Mouse (Mus musculus) midbrain, embryonic 10.5 days (tissue): Measurements from ENCODE around the gene Olfr1301. TPM values are rescaled to one million over a fixed set of nuclear protein-coding genes. Genes with fewer than 3 reads are reported as not detected.

ENCODE experiments used
- DNase-seq: peaks from one replicate; pipeline ENCODE4 v3.0.0-alpha.2; 2017; ENCODE audit warnings: low spot score
- H3K27ac ChIP-seq: fragments of 300-500 bp; sonication (generic); replicated peaks from 2 replicates; pipeline ENCODE4 v1.5.1; 2016; ENCODE audit warnings: mild to moderate bottlenecking
- H3K27me3 ChIP-seq: fragments of 300-500 bp; sonication (generic); 2 replicates; pipeline ENCODE4 v1.6.1; 2016; ENCODE audit warnings: low read depth, mild to moderate bottlenecking; ENCODE audit not compliant: poor library complexity, severe bottlenecking
- H3K36me3 ChIP-seq: fragments of 300-500 bp; sonication (generic); 2 replicates; pipeline ENCODE4 v1.6.1; 2016; ENCODE audit warnings: mild to moderate bottlenecking, moderate library complexity
- H3K4me1 ChIP-seq: fragments of 300-500 bp; sonication (generic); 2 replicates; pipeline ENCODE4 v1.6.1; 2016
- H3K4me3 ChIP-seq: fragments of 300-500 bp; sonication (generic); 2 replicates; pipeline ENCODE4 v1.5.1; 2016; ENCODE audit warnings: mild to moderate bottlenecking, moderate library complexity
- H3K9me3 ChIP-seq: fragments of 300-500 bp; sonication (generic); replicated peaks from 2 replicates; pipeline ENCODE4 v1.6.1; 2016; ENCODE audit warnings: mild to moderate bottlenecking
- WGBS: fragments of 180-500 bp; shearing (Covaris S2); methylation state at CpG from one replicate; pipeline ENCODE4 v1.1.7; 2016; 5-methylcytosine and 5-hydroxymethylcytosine counted together
- polyA plus RNA-seq: library from polyadenylated mRNA; unstranded; fragments of >200 nt; fragmentation: Nextera tagmentation; extraction: Ambion mirVana; gene quantifications from 2 replicates; pipeline ENCODE4 v1.2.1, GENCODE M21; 2016

Gene Olfr1301
- not detected in 2 replicates for polyA plus RNA-seq

GRCm38 (mm10) chr2:111750706-111751105 lies at the start of gene Olfr1301:
Olfr1301 (plus strand) TSS chr2:111751006.
- Histone ChIP-seq H3K36me3 (no peaks in the 10 kb centered on the region), H3K9me3 (peaks cover 3% of the 10 kb centered on the region; the same call in 1 of the 2 replicates), H3K27me3 (no peaks in the 10 kb centered on the region), H3K27ac (no peak within 1 kb of the TSS), H3K4me3 (no peak within 1 kb of the TSS), H3K4me1 (no peaks in the 10 kb centered on the region)
- WGBS: 87% methylated on average over 3 of the region's 3 CpGs
- no peak for DNase-seq

GRCm38 (mm10) chr2:111726739-111727138 lies 24.1 kb upstream of the Olfr1301 start:
- H3K36me3 ChIP-seq: no peaks in the 10 kb centered on the region
- H3K9me3 ChIP-seq: no peaks in the 10 kb centered on the region
- no peaks in the 10 kb centered on the region for H3K27me3 ChIP-seq
- no peak overlapping the region for H3K4me3 ChIP-seq
- DNase-seq: no peak
- no peak overlapping the region for H3K27ac ChIP-seq
- H3K4me1 ChIP-seq: no peaks in the 10 kb centered on the region

GRCm38 (mm10) chr2:111777129-111777528 lies 26.3 kb downstream of the Olfr1301 start, which contains the start of gene Olfr1302:
Olfr1302 (plus strand) TSS chr2:111777429.
- Histone ChIP-seq H3K4me3 (no peak within 1 kb of the TSS), H3K9me3 (no peaks in the 10 kb centered on the region), H3K4me1 (no peaks in the 10 kb centered on the region), H3K27ac (no peak within 1 kb of the TSS), H3K27me3 (no peaks in the 10 kb centered on the region), H3K36me3 (no peaks in the 10 kb centered on the region)
- DNase-seq: no peak
- whole genome bisulfite sequencing: 80% methylated on average over 2 of the region's 2 CpGs

Other genes with a start within 250 kb of the Olfr1301 start
- gene Olfr1293-ps, start 225.8 kb upstream of the Olfr1301 start, polyA plus RNA-seq: not detected in 2 replicates
- gene Olfr1294, start 210.7 kb upstream of the Olfr1301 start, polyA plus RNA-seq: not detected in 2 replicates
- gene Olfr1295, start 181.3 kb upstream of the Olfr1301 start, polyA plus RNA-seq: not detected in 2 replicates
- not detected in 2 replicates for gene Olfr1297, start 124.5 kb upstream of the Olfr1301 start, polyA plus RNA-seq
- not detected in 2 replicates for gene Olfr1298, start 101.8 kb upstream of the Olfr1301 start, polyA plus RNA-seq
- gene Olfr1299, start 89.6 kb upstream of the Olfr1301 start, polyA plus RNA-seq: not detected in 2 replicates
- gene Olfr1302, start 26.4 kb downstream of the Olfr1301 start, polyA plus RNA-seq: not detected in 2 replicates
- gene Olfr1303, start 69.3 kb downstream of the Olfr1301 start, polyA plus RNA-seq: not detected in 2 replicates
- gene Olfr1305, start 126.1 kb downstream of the Olfr1301 start, polyA plus RNA-seq: not detected in 2 replicates
- gene Olfr1306, start 165.3 kb downstream of the Olfr1301 start, polyA plus RNA-seq: not detected in 2 replicates
- not detected in 2 replicates for gene Olfr1307, start 198.4 kb downstream of the Olfr1301 start, polyA plus RNA-seq
- not detected in 2 replicates for gene Olfr1308, start 213.9 kb downstream of the Olfr1301 start, polyA plus RNA-seq
- gene Olfr1309, start 239.3 kb downstream of the Olfr1301 start, polyA plus RNA-seq: not detected in 2 replicates